Mouse (Mus musculus): Measurements from ENCODE around the gene P4ha1.

DNA sequence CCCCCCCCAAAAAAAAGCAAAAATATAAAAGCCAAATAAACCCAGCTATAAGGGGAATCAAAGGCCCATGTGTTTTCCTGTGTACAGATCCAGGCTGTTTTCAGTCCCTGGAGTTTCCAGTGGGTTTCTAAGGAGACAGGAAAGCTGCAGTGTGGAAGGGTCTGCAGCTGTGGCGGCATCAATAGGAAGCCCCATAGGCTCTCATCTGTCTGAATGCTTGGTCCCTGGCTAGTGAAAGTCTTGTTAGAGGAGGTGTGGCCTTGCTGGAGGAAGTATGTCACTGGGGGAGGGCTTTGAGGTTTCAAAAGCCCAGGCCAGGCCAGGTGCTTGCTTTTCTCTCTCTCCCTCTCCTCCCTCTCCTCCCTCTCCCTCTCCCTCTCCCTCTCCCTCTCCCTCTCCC is 39.3 kb upstream of the P4ha1 start:
- no peak for TF ChIP-seq CTCF (IDR thresholded peaks at IDR 0.05; ENCODE audit: extremely low read depth, insufficient read depth, insufficient read length, insufficient replicate concordance)
- TF ChIP-seq POLR2A (IDR thresholded peaks at IDR 0.05; ENCODE audit: low read depth, low read length): no peak

All from spleen, adult 2 months (tissue).